Mouse (Mus musculus): Measurements from ENCODE around the gene Vax2. TPM values are rescaled to one million over a fixed set of nuclear protein-coding genes. Genes with fewer than 3 reads are reported as not detected.
A peak's percentile ranks its signal among the peaks of the same experiment; 100 is the strongest.

Gene Vax2
- polyA plus RNA-seq, 1 experiment from 2014 or later: not detected

DNA sequence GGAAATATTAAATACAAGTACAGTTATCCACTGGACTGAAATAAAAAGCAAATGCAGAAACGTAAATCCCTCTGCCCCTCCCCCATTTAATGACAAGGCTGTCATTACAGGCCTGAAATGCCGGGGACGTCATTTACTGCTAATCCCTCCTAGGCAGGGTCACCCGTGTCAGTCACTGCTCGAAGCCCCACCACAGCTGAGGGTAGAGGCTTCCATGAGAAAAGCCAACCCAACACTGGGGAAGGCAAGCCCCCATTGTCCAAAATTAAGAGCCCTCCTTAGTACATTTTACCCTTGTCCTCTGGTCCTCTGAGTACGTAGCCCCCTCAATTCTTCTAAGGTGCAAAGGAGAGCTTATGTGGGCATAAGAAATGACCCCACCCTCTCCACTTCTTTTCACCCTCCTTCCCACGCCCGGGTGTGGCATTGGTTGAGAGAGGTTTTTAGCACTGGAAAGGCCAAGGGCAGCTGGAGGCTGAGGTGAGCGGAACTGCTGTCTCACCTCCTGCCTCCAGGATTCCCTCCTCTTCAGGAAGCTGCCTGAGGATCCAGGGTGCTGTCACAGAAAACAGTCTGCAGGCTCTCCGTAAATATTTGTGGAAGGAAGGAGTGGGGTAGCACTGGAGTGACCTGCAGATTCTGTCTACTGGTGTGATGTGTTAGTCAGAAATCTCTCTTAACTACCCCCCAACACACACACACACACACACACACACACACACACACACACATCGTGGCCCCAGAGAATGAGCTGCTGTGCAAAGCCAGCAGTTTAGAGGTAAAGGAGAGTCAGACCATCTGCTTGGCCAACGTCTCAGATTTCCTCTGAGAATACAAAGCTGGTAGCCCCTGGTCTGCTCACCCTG lies 2.4 kb downstream of the Vax2 start:
- Histone ChIP-seq H3K9me3 (no peaks in the 10 kb centered on the region), H3K9ac (no peak overlapping the region), H3K36me3 (no peaks in the 10 kb centered on the region), H3K27ac (no peak overlapping the region), H3K4me2 (no peak overlapping the region), H3K27me3 (replicated peaks) (peaks cover 97% of the 10 kb centered on the region), H3K4me1 (peaks cover 22% of the 10 kb centered on the region), H3K4me3 (replicated peaks) (no peak overlapping the region)
- ATAC-seq (ENCODE audit: insufficient read depth, low FRiP score, low read depth): no peak
- 5% methylated on average over 12 of the region's 12 CpGs for WGBS

DNA sequence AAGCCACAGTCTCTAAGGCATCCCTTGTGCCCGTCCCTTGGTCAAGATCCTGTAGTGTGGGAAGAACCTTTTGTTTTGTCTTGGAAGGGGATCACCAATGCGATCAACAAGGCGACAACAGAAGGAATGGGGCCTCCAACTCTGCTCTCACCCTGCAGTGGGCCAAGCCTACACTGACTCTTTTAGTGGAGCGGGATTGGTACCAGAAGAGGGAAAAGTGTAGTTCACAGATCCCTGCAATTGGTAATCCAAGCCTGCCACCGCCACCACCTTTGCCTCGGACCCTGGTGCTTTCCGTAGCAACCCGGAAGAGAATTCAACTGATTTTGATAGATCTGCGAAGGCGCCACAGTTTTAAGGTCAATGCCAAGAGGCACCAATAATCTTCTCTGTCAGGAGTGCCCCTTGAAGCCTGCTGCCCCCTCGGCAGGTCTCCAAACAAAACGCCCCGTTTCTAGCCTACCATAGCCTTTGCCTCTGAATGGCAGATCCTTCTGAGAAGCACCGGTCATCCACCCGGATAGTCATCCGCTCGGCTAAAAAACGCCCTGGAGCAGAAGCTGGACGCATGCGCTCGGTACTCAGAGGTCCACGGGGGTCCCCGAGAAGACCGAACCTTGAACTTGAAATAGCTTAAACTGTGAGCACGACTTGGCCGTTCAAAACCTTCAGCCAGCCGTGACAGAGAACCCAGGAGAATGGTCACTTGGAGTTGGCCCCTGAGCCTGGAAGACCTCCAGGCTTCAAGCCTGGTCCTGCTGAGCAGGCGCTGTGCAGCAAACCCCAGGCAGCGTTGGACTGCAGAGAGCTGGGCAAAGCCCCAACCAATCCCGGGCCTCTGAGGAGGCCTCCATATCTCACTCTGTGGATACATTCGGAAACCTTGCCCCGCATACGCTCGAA lies 3.4 kb downstream of the Vax2 start:
- H3K27me3 ChIP-seq (replicated peaks): peaks cover 95% of the 10 kb centered on the region
- H3K27ac ChIP-seq: no peak overlapping the region
- WGBS: 2% methylated on average over 34 of the region's 34 CpGs
- no peak overlapping the region for H3K9ac ChIP-seq
- no peaks in the 10 kb centered on the region for H3K36me3 ChIP-seq
- no peak for ATAC-seq (ENCODE audit: insufficient read depth, low FRiP score, low read depth)
- H3K4me1 ChIP-seq: peaks cover 22% of the 10 kb centered on the region
- H3K4me2 ChIP-seq: no peak overlapping the region
- no peak overlapping the region; the same call in 1 of the 2 replicates for H3K4me3 ChIP-seq (replicated peaks)
- H3K9me3 ChIP-seq: no peaks in the 10 kb centered on the region

DNA sequence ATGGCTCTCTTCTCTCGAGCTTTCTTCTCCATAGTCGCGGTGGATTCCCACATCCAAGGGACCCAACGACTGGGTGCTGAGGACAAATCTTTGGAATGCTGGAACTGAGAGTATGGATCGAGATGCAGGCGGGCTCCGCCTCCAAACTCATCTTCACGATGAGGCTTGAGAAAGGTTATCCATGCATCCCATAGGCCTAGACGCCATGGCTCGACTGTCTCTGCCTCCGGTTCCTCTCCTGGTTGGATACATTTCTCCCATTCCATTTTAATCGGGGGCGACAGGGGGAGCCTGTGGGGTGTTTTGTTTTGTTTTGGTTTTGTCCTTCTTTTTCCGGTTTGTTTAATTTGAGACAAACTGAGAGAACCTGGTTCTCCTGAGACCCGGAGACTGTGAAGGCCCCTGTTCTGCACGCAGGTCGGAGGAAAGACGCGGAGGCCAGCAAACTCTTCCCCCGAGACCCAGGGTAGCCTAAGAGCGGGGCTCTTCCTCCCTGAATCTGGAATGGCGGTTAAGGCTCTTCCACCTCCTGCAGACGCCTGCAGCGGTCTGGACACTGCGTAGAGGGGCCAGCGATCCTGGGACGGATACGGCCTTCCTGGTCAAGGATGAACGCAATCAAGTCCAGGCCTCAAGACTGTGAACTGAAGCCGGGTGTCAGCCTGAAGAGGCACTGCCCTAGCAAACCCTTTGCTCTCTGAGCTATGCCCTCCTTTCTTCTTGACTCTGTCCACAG lies 4.6 kb downstream of the Vax2 start:
- Histone ChIP-seq H3K36me3 (no peaks in the 10 kb centered on the region), H3K9ac (no peak overlapping the region), H3K4me3 (replicated peaks) (no peak overlapping the region), H3K27ac (no peak overlapping the region), H3K27me3 (replicated peaks) (peaks cover 94% of the 10 kb centered on the region), H3K4me2 (no peak overlapping the region), H3K4me1 (peaks cover 18% of the 10 kb centered on the region), H3K9me3 (no peaks in the 10 kb centered on the region)
- 6% methylated on average over 30 of the region's 30 CpGs for WGBS
- no peak for ATAC-seq (ENCODE audit: insufficient read depth, low FRiP score, low read depth)

DNA sequence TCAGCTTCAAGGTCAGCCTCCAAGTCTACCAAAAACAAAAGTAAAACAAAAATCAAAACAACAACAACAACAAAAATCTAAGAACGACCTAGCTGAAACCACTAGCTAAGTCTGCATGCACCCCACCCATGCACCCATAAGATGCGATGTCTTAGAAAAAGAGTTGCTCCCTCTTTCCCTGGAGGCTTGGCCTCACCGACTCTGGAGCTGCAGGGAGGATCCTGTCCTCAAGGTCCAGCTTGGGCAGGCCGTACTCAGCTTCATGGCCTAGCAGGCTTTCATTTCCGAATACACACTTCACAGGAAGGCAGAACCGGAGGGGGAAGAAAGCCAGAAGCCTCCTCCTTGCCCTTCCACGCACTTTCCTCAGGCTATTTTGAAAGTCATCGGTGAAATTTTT lies 6.0 kb downstream of the Vax2 start:
- Histone ChIP-seq H3K9ac (no peak overlapping the region), H3K4me2 (no peak overlapping the region), H3K9me3 (no peaks in the 10 kb centered on the region), H3K27me3 (replicated peaks) (peaks cover 94% of the 10 kb centered on the region), H3K4me1 (peaks cover 4% of the 10 kb centered on the region; the same call in 1 of the 2 replicates), H3K36me3 (no peaks in the 10 kb centered on the region), H3K4me3 (replicated peaks) (no peak overlapping the region), H3K27ac (no peak overlapping the region)
- WGBS: 2% methylated on average over 8 of the region's 8 CpGs
- ATAC-seq (ENCODE audit: insufficient read depth, low FRiP score, low read depth): no peak

DNA sequence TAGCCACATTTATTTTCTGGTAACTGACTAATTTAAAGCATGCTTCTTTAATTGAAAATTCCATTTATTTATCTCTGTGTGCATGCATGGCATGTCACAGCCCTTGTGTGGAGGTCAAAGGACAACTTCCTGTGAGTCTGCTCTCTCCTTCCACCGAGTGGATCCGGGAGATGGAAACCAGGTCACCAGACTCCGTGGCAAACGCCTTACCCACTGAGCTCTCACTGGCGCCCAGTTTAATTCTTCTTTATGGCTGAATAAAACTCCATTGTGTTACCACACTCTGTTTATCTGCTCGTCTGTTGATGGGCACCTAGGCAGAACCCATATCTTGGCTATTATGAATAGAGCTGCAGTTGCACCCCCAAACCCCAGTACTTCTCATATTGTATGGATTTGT lies 11.5 kb downstream of the Vax2 start:
- Histone ChIP-seq H3K9ac (no peak overlapping the region), H3K4me3 (replicated peaks) (no peak overlapping the region), H3K4me2 (no peak overlapping the region), H3K27ac (no peak overlapping the region), H3K9me3 (no peaks in the 10 kb centered on the region), H3K36me3 (no peaks in the 10 kb centered on the region), H3K4me1 (no peaks in the 10 kb centered on the region), H3K27me3 (replicated peaks) (peaks cover 49% of the 10 kb centered on the region)
- 16% methylated on average over 6 of the region's 6 CpGs for WGBS
- ATAC-seq (ENCODE audit: insufficient read depth, low FRiP score, low read depth): no peak

DNA sequence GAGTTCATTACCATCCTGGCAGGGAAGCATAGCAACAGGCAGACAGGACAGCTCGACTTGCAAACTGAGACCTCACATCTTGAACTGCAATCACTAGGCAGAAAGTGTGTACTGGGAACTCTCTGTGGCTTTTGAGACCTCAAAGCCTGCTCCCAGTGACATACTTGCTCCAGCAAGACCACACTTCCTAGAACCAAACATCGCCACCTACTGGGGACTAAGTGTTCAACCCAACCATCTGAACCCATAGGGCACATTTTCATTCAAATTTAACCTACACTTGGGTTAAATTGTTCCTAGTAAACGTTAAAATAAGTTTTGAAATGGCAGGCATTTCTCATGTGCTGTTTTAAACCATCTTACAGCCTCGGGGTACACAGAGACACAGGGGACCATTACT lies 16.1 kb downstream of the Vax2 start:
- Histone ChIP-seq H3K4me1 (no peaks in the 10 kb centered on the region), H3K9ac (no peak overlapping the region), H3K27me3 (replicated peaks) (peaks cover 20% of the 10 kb centered on the region), H3K4me2 (no peak overlapping the region), H3K9me3 (no peaks in the 10 kb centered on the region), H3K36me3 (no peaks in the 10 kb centered on the region), H3K27ac (no peak overlapping the region), H3K4me3 (replicated peaks) (no peak overlapping the region)
- 51% methylated on average over 4 of the region's 4 CpGs for WGBS
- no peak for ATAC-seq (ENCODE audit: insufficient read depth, low FRiP score, low read depth)

DNA sequence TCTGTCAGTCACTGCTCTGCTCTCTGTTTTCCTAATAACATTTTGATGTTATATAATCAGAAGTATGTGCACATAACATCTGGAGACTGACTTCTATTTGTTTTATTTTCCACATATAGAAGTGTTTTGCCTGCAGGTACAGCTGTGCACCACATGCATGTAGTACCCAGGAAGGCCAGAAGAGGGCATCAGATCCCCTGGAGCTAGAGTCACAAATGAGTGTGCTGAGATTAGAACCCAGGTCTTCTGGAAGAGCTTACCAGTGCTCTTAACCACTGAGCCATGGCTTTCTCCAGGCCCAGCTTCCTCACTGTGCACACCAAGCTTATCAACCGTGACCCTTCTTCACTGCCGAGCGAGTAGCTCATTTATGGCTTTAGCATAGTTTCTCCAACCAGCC lies 17.4 kb downstream of the Vax2 start:
- Histone ChIP-seq H3K36me3 (no peaks in the 10 kb centered on the region), H3K27me3 (replicated peaks) (peaks cover 13% of the 10 kb centered on the region)
- WGBS: 90% methylated on average over 3 of the region's 3 CpGs

DNA sequence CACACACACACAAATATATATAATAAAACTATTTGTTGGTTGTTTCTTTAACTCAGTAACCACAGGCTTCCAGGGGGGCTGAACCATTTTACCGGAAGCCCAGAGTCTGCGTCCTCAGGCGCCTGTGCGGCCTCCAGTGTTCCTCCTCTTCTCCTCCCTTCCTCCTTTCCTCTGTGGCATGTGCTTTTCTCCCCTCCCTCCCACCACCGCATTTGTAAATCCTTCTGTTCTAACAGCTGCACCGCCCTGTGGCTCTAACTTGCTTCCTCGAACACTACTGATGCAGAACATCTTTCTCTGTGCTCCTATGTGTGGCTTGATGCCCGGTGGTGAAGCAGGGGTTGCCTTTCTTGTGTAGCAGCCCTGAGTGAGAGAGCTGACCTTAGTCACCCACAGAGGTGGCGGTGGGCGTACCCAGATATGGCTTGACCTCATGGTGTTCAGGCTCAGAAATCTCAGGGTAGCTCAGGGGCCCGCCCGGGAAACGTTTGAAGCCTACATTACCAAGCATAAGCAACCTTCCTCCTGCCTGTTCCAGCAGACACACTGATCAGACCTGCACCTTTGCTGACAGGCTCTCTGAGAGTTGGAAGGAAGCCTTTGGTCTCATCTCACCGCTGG lies 18.4 kb downstream of the Vax2 start:
- Histone ChIP-seq H3K9me3 (no peaks in the 10 kb centered on the region), H3K27me3 (replicated peaks) (peaks cover 13% of the 10 kb centered on the region), H3K4me3 (replicated peaks) (no peak overlapping the region), H3K4me2 (no peak overlapping the region), H3K36me3 (no peaks in the 10 kb centered on the region), H3K4me1 (no peaks in the 10 kb centered on the region), H3K9ac (no peak overlapping the region), H3K27ac (no peak overlapping the region)
- ATAC-seq (ENCODE audit: insufficient read depth, low FRiP score, low read depth): no peak
- WGBS: 66% methylated on average over 14 of the region's 14 CpGs

More for the DNA sequence above, 17.4 kb downstream of the Vax2 start:
- H3K4me1 ChIP-seq: no peaks in the 10 kb centered on the region
- no peak for ATAC-seq (ENCODE audit: insufficient read depth, low FRiP score, low read depth)
- H3K4me2 ChIP-seq: no peak overlapping the region
- no peak overlapping the region for H3K9ac ChIP-seq
- H3K9me3 ChIP-seq: no peaks in the 10 kb centered on the region
- no peak overlapping the region for H3K27ac ChIP-seq
- no peak overlapping the region for H3K4me3 ChIP-seq (replicated peaks)

DNA sequence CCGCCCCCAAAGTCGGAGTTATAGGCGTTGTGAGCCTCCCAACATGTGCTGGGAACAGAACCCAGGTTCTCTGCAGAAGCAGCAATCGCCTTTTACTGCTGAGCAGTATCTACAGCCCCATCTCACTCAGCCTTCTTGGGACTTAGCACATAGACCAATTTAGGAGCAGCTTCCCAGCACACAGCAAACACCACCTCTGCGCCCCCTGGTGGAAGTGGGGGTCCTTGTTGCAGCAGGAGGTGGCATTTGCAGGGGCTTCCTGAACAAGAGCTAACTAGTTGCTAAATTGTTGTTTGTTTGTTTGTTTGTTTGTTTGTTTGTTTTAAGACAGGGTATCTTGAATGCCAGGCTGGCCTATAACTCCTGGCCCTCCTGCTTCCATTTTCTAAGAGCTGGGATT lies 20.1 kb downstream of the Vax2 start:
- H3K9me3 ChIP-seq: no peaks in the 10 kb centered on the region
- H3K4me3 ChIP-seq (replicated peaks): no peak overlapping the region
- no peak overlapping the region for H3K4me2 ChIP-seq
- H3K27ac ChIP-seq: no peak overlapping the region
- H3K27me3 ChIP-seq (replicated peaks): peaks cover 13% of the 10 kb centered on the region; the same call in 1 of the 2 replicates
- 0 out of 2 replicates have a peak, but pooled peaks have one; percentile 50 for ATAC-seq (ENCODE audit: insufficient read depth, low FRiP score, low read depth)
- H3K36me3 ChIP-seq: no peaks in the 10 kb centered on the region
- no peaks in the 10 kb centered on the region for H3K4me1 ChIP-seq
- 30% methylated on average over 5 of the region's 5 CpGs for WGBS
- H3K9ac ChIP-seq: no peak overlapping the region

DNA sequence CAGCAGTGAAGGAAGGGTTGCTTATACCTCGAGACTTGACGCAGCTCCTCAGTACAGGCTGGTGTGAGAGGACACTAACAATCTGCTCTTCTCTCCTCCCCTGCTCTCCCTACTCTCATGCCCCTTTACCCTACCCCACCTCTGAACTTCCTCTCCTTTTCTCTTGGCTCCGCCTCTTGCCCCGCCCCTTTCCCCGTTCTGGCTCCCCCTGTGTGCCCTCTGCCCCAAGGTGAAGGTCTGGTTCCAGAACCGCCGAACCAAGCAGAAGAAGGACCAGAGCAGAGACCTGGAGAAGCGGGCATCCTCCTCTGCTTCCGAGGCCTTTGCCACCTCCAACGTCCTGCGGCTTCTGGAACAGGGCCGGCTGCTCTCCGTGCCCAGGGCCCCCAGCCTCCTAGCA lies 26.2 kb downstream of the Vax2 start:
- WGBS: 32% methylated on average over 12 of the region's 13 CpGs
- ATAC-seq (ENCODE audit: insufficient read depth, low FRiP score, low read depth): no peak
- no peak overlapping the region for H3K4me3 ChIP-seq (replicated peaks)

DNA sequence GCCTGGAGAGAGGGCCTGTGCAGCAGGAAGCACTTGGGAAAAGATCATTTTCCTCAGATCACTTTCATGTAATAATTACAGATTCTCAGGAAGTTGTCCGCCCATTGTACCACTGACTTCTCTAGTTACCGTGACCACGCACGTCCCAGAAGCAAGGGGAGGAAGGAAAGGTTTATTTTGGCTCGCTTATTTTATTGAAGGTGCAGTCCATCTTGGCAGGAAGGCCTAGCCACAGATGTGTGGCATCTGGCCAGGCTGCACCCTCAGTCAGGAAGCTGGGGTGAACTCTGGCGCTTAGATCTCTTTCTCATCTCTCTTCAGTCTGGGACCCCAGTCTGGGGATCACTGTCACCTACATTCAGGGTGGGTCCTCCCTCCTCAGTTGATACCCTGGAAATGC lies 27.5 kb downstream of the Vax2 start:
- Histone ChIP-seq H3K27ac (no peak overlapping the region), H3K9me3 (no peaks in the 10 kb centered on the region), H3K27me3 (replicated peaks) (no peaks in the 10 kb centered on the region; the same call in 1 of the 2 replicates), H3K4me2 (no peak overlapping the region), H3K4me1 (no peaks in the 10 kb centered on the region), H3K9ac (no peak overlapping the region), H3K36me3 (no peaks in the 10 kb centered on the region), H3K4me3 (replicated peaks) (no peak overlapping the region)
- WGBS: 57% methylated on average over 6 of the region's 6 CpGs
- no peak for ATAC-seq (ENCODE audit: insufficient read depth, low FRiP score, low read depth)

More for the DNA sequence above, 26.2 kb downstream of the Vax2 start:
- Histone ChIP-seq H3K4me2 (no peak overlapping the region), H3K27ac (no peak overlapping the region), H3K4me1 (no peaks in the 10 kb centered on the region), H3K9me3 (no peaks in the 10 kb centered on the region), H3K36me3 (no peaks in the 10 kb centered on the region), H3K9ac (no peak overlapping the region), H3K27me3 (replicated peaks) (no peaks in the 10 kb centered on the region; the same call in 1 of the 2 replicates)
